Mouse (Mus musculus): ENCODE data around the gene Fkbp10.

DNA sequence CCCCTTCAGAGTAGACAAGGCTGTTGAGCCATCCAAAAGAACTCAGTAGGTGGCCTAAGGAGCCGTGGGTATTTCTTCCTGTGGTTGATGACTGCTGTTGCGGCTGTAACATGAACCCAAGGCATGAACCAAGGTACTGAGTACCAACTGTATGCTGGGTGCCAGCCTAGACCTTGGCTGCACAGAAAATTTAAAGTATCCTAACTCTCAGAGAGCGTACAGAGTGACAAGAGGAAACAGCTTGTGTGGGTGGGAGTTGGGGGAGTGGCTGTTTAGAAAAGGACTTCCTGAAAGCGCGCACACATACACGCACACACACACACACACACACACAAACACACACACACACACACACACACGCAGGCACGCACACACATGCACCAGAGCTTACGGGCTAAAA lies 16.2 kb upstream of the Fkbp10 start:
- TF ChIP-seq CTCF (IDR thresholded peaks at IDR 0.05; ENCODE audit: borderline replicate concordance, insufficient read depth, low read length) (no peak), POLR2A (IDR thresholded peaks at IDR 0.05; ENCODE audit: low read depth, low read length) (no peak)

Measured in embryonic fibroblast, embryonic 13.5 days (primary cell).